Mouse (Mus musculus): Measurements from ENCODE around the gene Rfx4.
A peak's percentile ranks its signal among the peaks of the same experiment; 100 is the strongest.

Rfx4 gene

GRCm38 (mm10) chr10:84909021-84909801 is 153.3 kb downstream of the Rfx4 start:
- no peak for DNase-seq (ENCODE audit: low read depth, low spot score)

DNA sequence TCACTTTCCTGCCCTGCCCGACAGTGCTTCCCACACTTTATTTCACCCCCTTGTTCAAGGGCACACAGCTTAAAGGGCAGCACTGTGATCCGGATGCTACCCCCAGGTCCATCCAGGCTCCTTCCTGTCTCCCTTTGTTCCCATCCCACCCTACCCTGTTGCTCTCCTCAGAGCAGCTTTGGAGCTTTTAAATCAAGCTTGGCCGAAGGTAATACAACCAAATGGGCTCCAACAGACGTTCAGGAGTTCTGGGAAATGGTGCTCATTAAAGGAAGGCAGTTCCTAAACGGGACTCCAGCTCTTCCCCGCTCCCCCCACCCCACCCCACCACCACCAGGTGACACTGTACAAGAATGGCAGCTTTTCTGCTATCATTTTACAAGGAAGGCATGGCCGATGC is 154.3 kb downstream of the Rfx4 start:
- no peak for DNase-seq (ENCODE audit: low read depth, low spot score)

- no peak for DNase-seq (ENCODE audit: low read depth, low spot score)
Measured at GRCm38 (mm10) chr10:84910758-84911384, 155.0 kb downstream of the Rfx4 start.

GRCm38 (mm10) chr10:84913148-84913547 is 157.3 kb downstream of the Rfx4 start:
- no peak for DNase-seq (ENCODE audit: low read depth, low spot score)

DNA sequence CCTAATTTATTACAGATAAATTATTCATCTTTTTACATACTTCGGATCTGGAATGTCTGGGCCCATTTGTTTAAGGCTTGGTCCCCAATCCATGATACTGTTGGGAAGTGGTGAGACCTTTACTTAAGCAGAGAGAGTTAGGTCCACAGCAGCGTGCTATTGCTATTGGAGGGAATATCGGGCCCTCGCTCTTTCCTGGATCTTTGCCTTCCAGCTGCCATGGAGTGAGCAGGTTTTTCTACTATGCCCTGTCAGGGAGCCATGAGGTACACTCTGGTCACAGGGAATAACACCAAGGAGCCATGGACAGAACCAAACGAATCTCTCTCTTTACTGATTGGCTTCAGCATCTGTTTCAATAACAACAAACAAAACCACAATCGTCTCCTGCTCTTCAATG is 159.6 kb downstream of the Rfx4 start:
- no peak for DNase-seq (ENCODE audit: low read depth, low spot score)

DNA sequence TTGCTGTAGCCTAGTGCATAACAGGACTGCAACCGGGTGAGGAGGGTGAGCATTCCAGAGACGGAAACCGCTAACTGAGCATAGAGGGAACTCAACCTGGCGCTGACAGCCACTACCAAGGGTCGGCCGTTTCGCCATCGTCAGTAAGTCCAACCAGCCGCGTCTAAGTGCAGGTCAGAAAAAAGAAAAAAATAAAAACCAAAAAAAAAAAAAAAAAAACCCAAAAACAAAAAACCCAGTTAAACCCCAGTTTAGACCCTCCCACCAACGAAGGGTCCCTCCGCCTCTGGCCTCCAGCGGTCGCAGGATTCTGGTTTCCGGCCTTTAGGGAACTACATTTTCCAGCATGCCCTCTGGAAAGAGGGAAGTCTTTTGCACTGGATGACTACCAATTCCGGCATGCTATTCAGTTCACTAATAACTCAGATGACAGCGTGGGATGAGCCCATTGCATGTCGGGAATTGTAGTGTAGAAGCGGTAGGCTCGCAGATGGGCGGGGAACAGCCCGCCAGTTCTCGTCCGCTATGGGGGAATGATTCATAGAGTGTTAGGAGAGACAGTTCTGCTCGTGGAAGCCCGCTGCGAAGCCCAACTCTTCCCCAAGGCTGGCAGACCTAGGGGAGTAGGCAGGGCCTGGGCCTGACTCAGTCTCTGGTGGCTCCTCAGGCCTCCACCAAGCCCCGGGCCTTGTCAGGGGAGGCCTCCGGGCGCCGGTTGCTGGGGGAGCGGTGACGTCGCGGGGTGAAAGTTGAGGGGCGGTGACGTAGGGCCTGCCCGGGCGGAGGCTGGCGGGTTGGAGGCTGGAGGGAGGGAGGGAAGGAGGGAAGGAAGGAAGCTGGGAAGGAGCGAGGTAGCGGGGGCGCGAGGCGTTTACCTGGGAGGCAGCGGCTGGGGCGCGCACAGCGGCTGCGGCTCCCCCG is 161.2 kb downstream of the Rfx4 start, which contains the start of gene Ric8b:
Ric8b (plus strand) TSS at position 807 of the 921 bp plus-strand sequence.
- peak; percentile 93 for DNase-seq (ENCODE audit: low read depth, low spot score)

- DNase-seq (ENCODE audit: low read depth, low spot score), result peak; percentile 14
Measured at GRCm38 (mm10) chr10:84917731-84918095, 161.9 kb downstream of the Rfx4 start.

DNA sequence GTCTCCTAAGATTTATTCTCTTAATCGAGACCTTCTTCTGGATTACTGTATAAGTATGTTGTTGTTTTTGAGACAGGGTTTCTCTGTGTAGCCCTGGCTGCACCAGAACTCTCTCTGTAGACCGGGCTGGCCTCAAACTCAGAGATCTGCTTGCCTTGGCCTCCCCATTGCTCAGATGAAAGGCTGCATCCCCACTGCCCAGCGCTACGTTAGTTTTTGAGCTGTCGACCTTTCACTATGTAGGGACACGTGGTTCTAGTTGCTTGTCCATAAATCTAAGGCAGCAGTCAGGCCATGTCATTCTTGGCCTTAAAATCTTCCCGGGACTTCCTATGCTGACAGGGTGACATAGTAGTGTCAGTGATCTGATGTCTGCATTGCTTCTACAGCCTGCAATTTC is 170.5 kb downstream of the Rfx4 start:
- no peak for DNase-seq (ENCODE audit: low read depth, low spot score)

DNA sequence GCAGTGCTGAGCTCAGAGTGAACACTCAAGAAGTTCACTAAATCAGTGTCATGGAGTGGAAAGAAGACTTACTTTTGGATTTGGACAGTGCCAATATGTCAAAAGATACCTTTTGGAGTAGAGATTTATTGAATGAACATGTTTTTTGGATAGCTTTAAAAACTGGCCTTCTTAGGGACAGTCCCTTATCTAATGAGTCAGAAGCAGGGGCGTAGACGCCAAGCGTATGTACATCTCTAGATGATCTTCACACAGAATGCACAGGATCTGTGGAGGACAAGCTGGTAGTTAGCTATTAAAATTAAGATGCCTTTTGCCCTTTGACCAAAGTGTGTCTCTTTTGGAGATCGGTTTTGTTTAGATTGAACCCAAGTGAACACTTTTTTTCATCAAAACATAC is 171.0 kb downstream of the Rfx4 start:
- no peak for DNase-seq (ENCODE audit: low read depth, low spot score)

- no peak for DNase-seq (ENCODE audit: low read depth, low spot score)
Measured at GRCm38 (mm10) chr10:84928465-84928864, 172.6 kb downstream of the Rfx4 start.

- DNase-seq (ENCODE audit: low read depth, low spot score), result no peak
Measured at GRCm38 (mm10) chr10:84935553-84936209, 179.8 kb downstream of the Rfx4 start.

- DNase-seq (ENCODE audit: low read depth, low spot score), result no peak
Measured at GRCm38 (mm10) chr10:84936832-84937515, 181.1 kb downstream of the Rfx4 start.

DNA sequence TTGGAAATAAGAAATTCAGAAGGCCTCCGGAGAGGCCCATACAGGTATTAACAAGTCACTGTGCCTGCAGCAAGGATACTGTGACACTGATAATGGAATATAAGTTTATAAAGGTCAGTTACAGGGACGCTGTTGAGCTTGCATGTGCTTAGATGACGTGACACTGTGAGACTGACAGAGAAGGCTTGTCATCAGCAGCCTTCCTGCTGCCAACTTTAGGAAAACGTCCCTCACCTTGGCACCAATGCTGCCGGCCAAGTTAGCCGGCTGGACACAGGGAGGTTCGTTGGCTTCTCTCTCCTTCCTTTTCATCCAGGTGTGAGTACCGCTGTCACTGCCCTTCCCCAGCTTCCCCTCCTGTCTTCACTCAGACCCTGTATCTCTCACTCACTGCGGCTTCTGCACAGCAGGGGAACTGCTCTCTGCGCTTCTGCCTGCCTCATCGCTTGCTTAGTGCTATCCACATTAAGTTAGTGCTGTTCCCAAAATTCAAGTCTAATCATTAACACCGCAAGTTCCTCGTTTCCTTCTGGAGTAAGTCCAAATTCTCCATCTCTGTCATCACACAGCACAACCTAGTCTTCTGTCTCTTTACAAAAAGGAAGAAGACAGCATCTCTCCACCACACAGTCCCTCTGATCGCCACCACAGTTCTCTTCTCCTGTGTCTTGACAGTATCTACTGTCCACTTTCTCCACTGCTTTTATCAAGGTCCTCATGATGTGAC is 182.4 kb downstream of the Rfx4 start:
- no peak for DNase-seq (ENCODE audit: low read depth, low spot score)

DNA sequence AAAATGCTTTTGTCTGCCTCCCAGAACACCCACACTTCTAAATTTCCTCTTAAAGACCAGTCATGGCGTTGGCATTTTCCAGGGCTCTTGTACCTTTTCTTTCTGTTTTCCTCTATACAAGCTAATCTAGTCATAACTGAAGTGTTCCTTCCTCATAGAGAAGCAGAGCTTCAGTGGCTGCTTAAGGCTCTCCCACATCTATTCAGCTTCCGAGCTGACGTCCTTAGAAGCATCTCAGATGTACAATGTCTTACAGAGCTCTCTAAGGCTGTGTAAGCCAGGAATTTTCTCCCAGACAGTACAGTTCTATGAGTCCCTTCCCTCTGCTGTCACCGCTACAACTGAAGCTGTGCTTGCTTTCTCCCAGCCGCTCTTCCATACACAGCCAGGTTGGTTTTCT is 183.0 kb downstream of the Rfx4 start:
- no peak for DNase-seq (ENCODE audit: low read depth, low spot score)

DNA sequence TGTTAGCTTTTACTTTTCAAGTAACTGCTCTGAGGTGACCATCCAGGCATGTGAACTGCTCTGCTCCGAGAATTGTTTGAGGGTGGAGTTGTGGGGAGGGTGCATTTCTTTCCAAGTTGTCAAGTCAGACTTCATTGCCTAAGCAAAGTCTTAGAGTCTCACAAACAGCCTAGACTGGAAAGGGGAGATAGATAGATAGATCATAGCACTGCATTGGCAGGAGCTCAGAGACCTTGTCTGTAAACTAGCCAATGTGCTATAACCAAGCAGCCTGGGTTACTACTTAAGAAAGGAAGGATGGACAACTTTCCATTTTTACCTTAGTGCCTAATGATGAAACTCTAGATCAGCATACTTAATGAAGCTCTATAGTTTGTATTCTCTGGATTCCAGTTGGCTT is 184.5 kb downstream of the Rfx4 start:
- no peak for DNase-seq (ENCODE audit: low read depth, low spot score)

DNA sequence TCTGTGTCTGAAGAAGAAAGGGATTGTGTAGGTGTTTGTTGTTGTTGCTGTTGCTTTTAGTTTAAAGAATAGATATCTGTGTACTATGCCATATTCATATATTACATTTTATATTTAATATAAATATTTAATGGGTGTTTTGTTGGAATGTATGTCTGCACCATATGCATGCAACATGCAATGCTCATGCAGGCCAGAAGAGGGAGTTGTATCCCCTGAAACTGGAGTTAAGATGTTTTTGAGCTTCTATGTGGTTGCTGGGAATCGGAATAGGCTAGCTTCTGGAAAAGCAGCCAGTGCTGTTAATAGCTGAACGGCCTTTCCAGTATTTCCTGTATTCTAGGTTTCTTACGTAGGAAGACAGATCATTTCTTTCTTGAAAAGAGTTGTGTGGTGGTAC is 189.8 kb downstream of the Rfx4 start:
- DNase-seq (ENCODE audit: low read depth, low spot score), result no peak

GRCm38 (mm10) chr10:84948970-84949683 is 193.3 kb downstream of the Rfx4 start:
- no peak for DNase-seq (ENCODE audit: low read depth, low spot score)

DNA sequence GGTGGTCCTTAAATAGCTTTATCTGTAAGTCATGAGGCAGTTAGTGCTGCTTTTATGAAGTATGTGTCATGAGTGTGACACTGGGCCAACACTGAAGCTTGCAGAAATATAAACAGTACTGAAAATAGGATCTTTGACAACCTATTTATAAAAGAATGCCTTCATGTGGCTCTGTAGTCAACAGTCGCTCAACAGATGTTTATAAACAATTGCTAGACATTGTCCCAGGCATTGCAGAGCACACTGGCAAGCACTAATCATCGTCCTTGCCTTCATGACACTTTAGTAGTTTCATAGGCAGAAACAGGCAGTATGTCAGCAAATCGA is 193.8 kb downstream of the Rfx4 start:
- DNase-seq (ENCODE audit: low read depth, low spot score), result no peak

GRCm38 (mm10) chr10:84950384-84950783 is 194.5 kb downstream of the Rfx4 start:
- DNase-seq (ENCODE audit: low read depth, low spot score), result no peak

GRCm38 (mm10) chr10:84954236-84954635 is 198.4 kb downstream of the Rfx4 start:
- DNase-seq (ENCODE audit: low read depth, low spot score), result no peak

Data from embryo, embryonic 11.5 days (tissue).